Mouse (Mus musculus) kidney, embryonic 16.5 days (tissue): ENCODE measurements around the gene Sbno1. TPM values are rescaled to one million over a fixed set of nuclear protein-coding genes. Genes with fewer than 3 reads are reported as not detected.
"Not testable (repeated sequence)": the region's sequence is repeated elsewhere in the genome, so short reads cannot be mapped to it uniquely, and the experiment has no call there.

Experiments
- ATAC-seq: fragments of 200-750 bp; cut with Nextera tagmentation; 2 replicates; pipeline ENCODE4 v1.8.0; 2017; ENCODE audit warnings: moderate TSS enrichment; ENCODE audit not compliant: low FRiP score, low TSS enrichment
- H3K27ac ChIP-seq: fragments of 300-500 bp; sonication (generic); 2 replicates; pipeline ENCODE4 v1.5.1; 2014; ENCODE audit warnings: low read length
- H3K27me3 ChIP-seq: fragments of 300-500 bp; sonication (generic); 2 replicates; pipeline ENCODE4 v1.6.1; 2014; ENCODE audit warnings: low read length, control low read depth, mixed read lengths; ENCODE audit not compliant: insufficient read depth
- H3K36me3 ChIP-seq: fragments of 300-500 bp; sonication (generic); 2 replicates; pipeline ENCODE4 v1.6.1; 2014; ENCODE audit warnings: low read length, control low read depth, mixed read lengths; ENCODE audit not compliant: insufficient read depth
- H3K4me1 ChIP-seq: fragments of 300-500 bp; sonication (generic); 2 replicates; pipeline ENCODE4 v1.6.1; 2014; ENCODE audit warnings: low read length, control low read depth, mixed read lengths; ENCODE audit not compliant: insufficient read depth
- H3K4me2 ChIP-seq: fragments of 300-500 bp; sonication (generic); replicated peaks from 2 replicates; pipeline ENCODE4 v1.6.1; 2014; ENCODE audit warnings: low read depth, low read length
- H3K4me3 ChIP-seq: fragments of 300-500 bp; sonication (generic); 2 replicates; pipeline ENCODE4 v1.5.1; 2014; ENCODE audit warnings: mild to moderate bottlenecking, low read length
- H3K9ac ChIP-seq: fragments of 300-500 bp; sonication (generic); replicated peaks from 2 replicates; pipeline ENCODE4 v1.6.1; 2014; ENCODE audit warnings: low read length
- H3K9me3 ChIP-seq: fragments of 300-500 bp; sonication (generic); 2 replicates; pipeline ENCODE4 v1.6.1; 2016; ENCODE audit warnings: low read length, control low read depth
- WGBS: fragments of 180-500 bp; shearing (Covaris S2); extraction: QIAGEN DNeasy Blood & Tissue Kit; methylation state at CpG from one replicate; pipeline ENCODE4 v1.1.7; 2014; 5-methylcytosine and 5-hydroxymethylcytosine counted together
- polyA plus RNA-seq: library from polyadenylated mRNA; unstranded; fragments of >200 nt; fragmentation: Nextera tagmentation; extraction: Ambion mirVana; gene quantifications from 2 replicates; pipeline ENCODE4 v1.2.1, GENCODE M21; 2015

The Sbno1 gene
- polyA plus RNA-seq, 1 experiment from 2014 or later = 72.7 TPM

GRCm38 (mm10) chr5:124349196-124349595 is 76.6 kb downstream of the Sbno1 start:
- H3K27me3 ChIP-seq = no peaks in the 10 kb centered on the region
- peaks cover 20% of the 10 kb centered on the region for H3K4me1 ChIP-seq
- WGBS = 94% methylated on average over 17 of the region's 17 CpGs
- H3K4me3 ChIP-seq = no peak overlapping the region
- no peak overlapping the region for H3K9ac ChIP-seq
- H3K27ac ChIP-seq = no peak overlapping the region
- H3K36me3 ChIP-seq = peaks cover 36% of the 10 kb centered on the region
- H3K9me3 ChIP-seq = no peaks in the 10 kb centered on the region
- ATAC-seq = no peak
- no peak overlapping the region for H3K4me2 ChIP-seq

- H3K4me1 ChIP-seq = peaks cover 4% of the 10 kb centered on the region; the same call in 1 of the 2 replicates
- peaks cover 25% of the 10 kb centered on the region for H3K36me3 ChIP-seq
- no peak overlapping the region for H3K4me3 ChIP-seq
- H3K9ac ChIP-seq = no peak overlapping the region
- no peak overlapping the region for H3K4me2 ChIP-seq
- no peaks in the 10 kb centered on the region for H3K27me3 ChIP-seq
- H3K9me3 ChIP-seq = no peaks in the 10 kb centered on the region
- 81% methylated on average over 8 of the region's 8 CpGs for WGBS
- no peak for ATAC-seq
- no peak overlapping the region for H3K27ac ChIP-seq
Measured at GRCm38 (mm10) chr5:124342897-124343296, 82.9 kb downstream of the Sbno1 start.

GRCm38 (mm10) chr5:124341753-124342339 is 84.0 kb downstream of the Sbno1 start:
- H3K4me1 ChIP-seq = peaks cover 13% of the 10 kb centered on the region; the same call in 1 of the 2 replicates
- not testable (repeated sequence) for H3K9ac ChIP-seq, H3K4me3 ChIP-seq, H3K4me2 ChIP-seq, H3K27ac ChIP-seq, H3K27me3 ChIP-seq, H3K9me3 ChIP-seq
- peak; percentile 47; the same call in 1 of the 2 replicates for ATAC-seq
- WGBS = 58% methylated on average over 6 of the region's 6 CpGs
- H3K36me3 ChIP-seq = peaks cover 23% of the 10 kb centered on the region

- 90% methylated on average over 8 of the region's 8 CpGs for WGBS
- H3K27ac ChIP-seq = no peak overlapping the region
- peaks cover 3% of the 10 kb centered on the region; the same call in 1 of the 2 replicates for H3K36me3 ChIP-seq
- no peak overlapping the region for H3K4me2 ChIP-seq
- peaks cover 25% of the 10 kb centered on the region for H3K4me1 ChIP-seq
- H3K9ac ChIP-seq = no peak overlapping the region
- ATAC-seq = no peak
- H3K27me3 ChIP-seq = no peaks in the 10 kb centered on the region
- H3K4me3 ChIP-seq = no peak overlapping the region
- H3K9me3 ChIP-seq = no peaks in the 10 kb centered on the region
Measured at GRCm38 (mm10) chr5:124338791-124339190, 87.0 kb downstream of the Sbno1 start.

- ATAC-seq = peak; percentile 21; the same call in 1 of the 2 replicates
- Histone ChIP-seq H3K27me3 (no peaks in the 10 kb centered on the region), H3K4me2 (no peak overlapping the region), H3K9me3 (no peaks in the 10 kb centered on the region), H3K4me3 (no peak overlapping the region), H3K36me3 (peaks cover 3% of the 10 kb centered on the region; the same call in 1 of the 2 replicates), H3K9ac (no peak overlapping the region), H3K27ac (peak overlapping the region; percentile 43; the same call in 1 of the 2 replicates), H3K4me1 (peaks cover 29% of the 10 kb centered on the region)
- WGBS = 27% methylated on average over 9 of the region's 9 CpGs
Measured at GRCm38 (mm10) chr5:124337909-124338308, 87.9 kb downstream of the Sbno1 start.

- WGBS = 84% methylated on average over 9 of the region's 9 CpGs
- H3K9ac ChIP-seq = no peak overlapping the region
- no peak overlapping the region for H3K4me2 ChIP-seq
- H3K4me3 ChIP-seq = no peak overlapping the region
- no peaks in the 10 kb centered on the region for H3K27me3 ChIP-seq
- peaks cover 29% of the 10 kb centered on the region for H3K4me1 ChIP-seq
- peaks cover 3% of the 10 kb centered on the region; the same call in 1 of the 2 replicates for H3K36me3 ChIP-seq
- H3K27ac ChIP-seq = no peak overlapping the region
- no peaks in the 10 kb centered on the region for H3K9me3 ChIP-seq
- no peak for ATAC-seq
Measured at GRCm38 (mm10) chr5:124337103-124337502, 88.7 kb downstream of the Sbno1 start.

- peaks cover 29% of the 10 kb centered on the region for H3K4me1 ChIP-seq
- whole genome bisulfite sequencing = 20% methylated on average over 6 of the region's 6 CpGs
- no peak overlapping the region for H3K4me2 ChIP-seq
- peak overlapping the region; percentile 86 for H3K27ac ChIP-seq
- H3K9ac ChIP-seq = peak overlapping the region; percentile 35; the same call in 1 of the 2 replicates
- H3K27me3 ChIP-seq = no peaks in the 10 kb centered on the region
- H3K36me3 ChIP-seq = no peaks in the 10 kb centered on the region
- ATAC-seq = peak; percentile 93
- H3K4me3 ChIP-seq = no peak overlapping the region
- no peaks in the 10 kb centered on the region for H3K9me3 ChIP-seq
Measured at GRCm38 (mm10) chr5:124334392-124334791, 91.4 kb downstream of the Sbno1 start.

- Histone ChIP-seq H3K9me3 (no peaks in the 10 kb centered on the region), H3K36me3 (no peaks in the 10 kb centered on the region), H3K4me1 (peaks cover 32% of the 10 kb centered on the region), H3K9ac (no peak overlapping the region), H3K4me3 (no peak overlapping the region), H3K27ac (no peak overlapping the region), H3K27me3 (no peaks in the 10 kb centered on the region), H3K4me2 (no peak overlapping the region)
- no peak for ATAC-seq
- WGBS = 92% methylated on average over 6 of the region's 6 CpGs
Measured at GRCm38 (mm10) chr5:124330086-124330485, 95.7 kb downstream of the Sbno1 start.

- Histone ChIP-seq H3K9ac (peak within 1 kb of the TSS; percentile 90), H3K4me3 (peak within 1 kb of the TSS; percentile 85), H3K9me3 (no peaks in the 10 kb centered on the region), H3K4me1 (peaks cover 16% of the 10 kb centered on the region), H3K27me3 (no peaks in the 10 kb centered on the region), H3K27ac (peak within 1 kb of the TSS; percentile 96), H3K36me3 (peaks cover 4% of the 10 kb centered on the region; the same call in 1 of the 2 replicates), H3K4me2 (peak within 1 kb of the TSS; percentile 96)
- WGBS = under 1% methylated on average over 72 of the region's 72 CpGs
- ATAC-seq = peak; percentile 98
Measured at GRCm38 (mm10) chr5:124327510-124328364, 98.1 kb downstream of the Sbno1 start, which contains the start of the genes Mphosph9 and 2810006K23Rik. Gene Mphosph9, minus strand, starts transcription at chr5:124327972. Gene 2810006K23Rik, plus strand, starts transcription at chr5:124328089.
